Mouse (Mus musculus): ENCODE measurements around the gene Lhpp.

The Lhpp gene

GRCm38 (mm10) chr7:132610468-132611318 lies at the start of gene Lhpp:
TSS of gene Lhpp (plus strand) at chr7:132610638.
- DNase-seq (ENCODE audit: low spot score in 2 of 2), result peak; percentile 47 to 69

DNA sequence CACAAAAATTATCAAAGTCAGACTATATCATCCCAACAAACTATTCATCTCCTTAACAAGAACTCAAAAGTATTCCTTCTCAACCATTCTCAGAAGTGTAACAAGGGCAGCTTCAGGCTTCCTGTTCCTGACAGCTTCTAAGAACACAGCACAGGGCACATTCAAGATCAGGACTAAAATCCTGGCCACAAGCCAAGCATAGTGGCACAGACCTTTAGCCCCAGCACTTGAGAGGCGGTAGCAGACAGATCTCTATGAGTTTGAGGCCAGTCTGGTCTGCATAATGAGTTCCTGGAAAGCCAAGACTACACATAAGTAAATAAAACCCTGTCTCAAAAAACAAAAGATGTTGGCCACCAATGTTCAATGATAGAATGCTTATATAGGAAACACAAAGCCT lies 44.6 kb upstream of the Lhpp start:
- DNase-seq (ENCODE audit: low spot score in 2 of 2), result no peak

- DNase-seq (ENCODE audit: low spot score in 2 of 2), result peak; percentile 30 to 43
Measured at GRCm38 (mm10) chr7:132568817-132569216, 41.6 kb upstream of the Lhpp start.

DNA sequence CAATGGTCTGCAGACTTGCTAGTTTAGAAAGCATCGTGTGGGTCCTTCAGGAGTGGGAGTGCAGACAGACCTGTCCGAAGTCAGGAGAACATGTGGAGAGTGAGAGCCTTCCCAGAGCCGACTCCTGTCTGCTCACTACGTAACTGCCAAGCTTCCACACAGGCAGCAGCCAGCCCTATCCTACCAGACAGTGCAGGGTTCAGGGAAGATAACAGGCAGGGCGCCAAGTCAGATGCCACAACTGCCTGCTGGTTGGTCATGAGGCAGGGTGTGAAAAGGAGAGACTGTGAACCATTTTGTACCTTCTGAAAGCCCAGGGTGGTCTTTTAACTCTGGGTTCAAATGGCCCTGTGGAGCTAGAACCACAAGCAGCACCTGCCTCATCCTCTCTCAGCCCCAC lies 40.4 kb upstream of the Lhpp start:
- no peak for DNase-seq (ENCODE audit: low spot score in 2 of 2)

- no peak for DNase-seq (ENCODE audit: low spot score in 2 of 2)
Measured at GRCm38 (mm10) chr7:132571481-132571880, 39.0 kb upstream of the Lhpp start.

- no peak for DNase-seq (ENCODE audit: low spot score in 2 of 2)
Measured at GRCm38 (mm10) chr7:132572738-132573137, 37.7 kb upstream of the Lhpp start.

DNA sequence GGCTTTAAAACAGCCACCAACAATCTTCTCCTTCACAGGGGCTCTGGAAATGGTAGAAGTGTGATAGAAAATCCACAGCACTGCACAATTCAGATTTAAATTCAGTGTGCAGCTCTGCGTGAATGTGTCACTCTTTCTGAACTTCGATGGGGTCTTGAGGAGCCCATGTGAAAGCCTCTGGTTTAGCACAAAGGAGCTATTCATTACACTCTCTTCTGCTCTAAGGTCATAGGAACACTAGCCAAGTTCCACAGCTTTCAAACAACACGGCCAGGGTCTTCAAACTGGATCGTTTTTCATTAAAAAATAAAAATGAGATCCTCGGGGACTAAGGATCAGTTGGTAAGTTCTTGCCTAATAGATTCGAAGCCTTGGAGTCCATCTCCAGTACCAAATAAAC lies 37.2 kb upstream of the Lhpp start:
- DNase-seq (ENCODE audit: low spot score in 2 of 2), result no peak

GRCm38 (mm10) chr7:132574646-132575045 lies 35.8 kb upstream of the Lhpp start:
- no peak for DNase-seq (ENCODE audit: low spot score in 2 of 2)

GRCm38 (mm10) chr7:132575623-132576022 lies 34.8 kb upstream of the Lhpp start:
- peak; percentile 62 to 75 for DNase-seq (ENCODE audit: low spot score in 2 of 2)

DNA sequence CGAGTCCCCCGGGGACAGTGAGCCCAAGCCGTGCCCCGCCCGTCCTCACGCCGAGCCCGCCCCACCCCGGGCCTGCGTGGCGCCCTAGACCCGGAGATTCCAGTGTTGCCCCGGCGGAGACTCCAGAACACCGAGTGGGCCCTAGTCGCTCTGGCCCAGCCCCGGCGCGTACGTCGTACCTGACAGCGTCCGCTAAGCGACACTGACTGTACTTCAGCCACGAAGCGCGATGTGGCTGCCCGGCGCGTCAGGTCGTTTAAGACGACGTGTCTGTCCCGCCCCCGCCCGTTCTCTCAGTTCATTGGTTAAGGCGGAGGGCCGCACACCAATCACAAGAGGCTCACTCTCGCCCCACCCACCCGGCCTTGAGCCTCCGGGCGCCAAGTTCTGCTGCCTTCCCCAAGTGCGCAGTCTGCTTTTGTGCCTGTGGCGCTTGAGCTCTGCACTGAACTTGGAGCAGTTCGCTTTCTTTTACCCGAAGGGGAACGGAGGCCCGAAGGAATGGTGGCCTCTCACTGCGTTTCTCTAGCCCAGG lies 34.3 kb upstream of the Lhpp start, which contains the start of gene Oat:
Gene Oat (minus strand): TSS at position 283 of the 535 bp plus-strand sequence.
- peak; percentile 90 to 91 for DNase-seq (ENCODE audit: low spot score in 2 of 2)

DNA sequence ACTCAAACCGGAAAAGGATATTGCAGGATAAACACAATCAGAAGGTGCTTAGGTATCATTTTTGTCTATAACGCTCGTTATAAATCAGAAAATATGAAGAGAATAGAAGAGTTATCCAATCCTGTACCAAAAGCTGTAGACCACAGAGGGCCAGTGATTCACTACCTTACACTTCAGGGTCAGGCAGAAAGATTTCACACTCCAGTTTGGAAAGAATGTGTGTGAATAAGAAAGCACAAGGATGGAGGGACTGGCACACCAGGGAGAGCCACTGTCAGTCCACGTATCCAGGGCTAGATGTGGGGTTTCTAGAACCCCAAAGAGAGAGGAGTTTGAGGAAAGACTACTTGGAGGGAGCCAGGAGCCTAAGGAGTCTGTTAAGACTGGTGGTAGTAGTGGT lies 33.5 kb upstream of the Lhpp start:
- no peak for DNase-seq (ENCODE audit: low spot score in 2 of 2)

GRCm38 (mm10) chr7:132580511-132580910 lies 29.9 kb upstream of the Lhpp start:
- DNase-seq (ENCODE audit: low spot score in 2 of 2), result no peak

GRCm38 (mm10) chr7:132581441-132581840 lies 29.0 kb upstream of the Lhpp start:
- DNase-seq (ENCODE audit: low spot score in 2 of 2), result no peak

DNA sequence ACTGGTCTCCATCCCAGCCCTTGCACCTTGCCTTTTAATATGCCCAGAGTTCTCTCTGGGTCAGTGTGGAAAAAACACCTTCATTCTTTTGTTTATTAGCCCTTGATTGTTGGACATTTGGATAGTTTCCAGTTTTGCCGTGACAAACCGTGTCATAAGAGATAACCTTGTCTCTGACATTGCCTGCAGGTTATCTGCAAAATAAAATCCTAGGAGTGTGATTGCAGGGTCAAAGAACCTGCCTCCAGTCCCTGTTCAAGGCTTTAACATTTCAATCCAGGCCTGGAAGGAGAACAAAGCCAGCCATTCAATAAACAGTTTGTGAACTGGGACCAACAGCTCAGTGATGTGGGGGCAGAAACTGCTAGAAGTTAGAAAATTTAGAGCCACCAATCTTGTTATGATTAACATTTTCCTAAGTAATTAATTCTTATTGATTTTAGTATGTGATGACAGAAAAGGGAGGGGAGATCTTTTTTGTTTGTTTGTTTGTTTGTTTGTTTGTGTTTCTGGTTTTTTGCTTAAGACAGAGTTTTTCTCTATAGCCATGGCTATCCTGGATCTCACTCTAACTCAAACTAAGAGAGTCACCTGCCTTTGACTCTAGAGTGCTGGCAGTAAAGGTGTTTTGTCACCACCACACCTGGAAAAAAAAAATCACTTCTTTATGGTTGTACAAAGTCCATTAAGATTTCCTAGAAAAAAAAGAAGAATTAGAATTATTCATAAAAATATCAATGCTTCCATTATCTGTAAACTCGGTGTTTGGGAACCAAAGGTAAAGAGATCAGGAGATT lies 24.5 kb upstream of the Lhpp start:
- DNase-seq (ENCODE audit: low spot score in 2 of 2), result no peak

- DNase-seq (ENCODE audit: low spot score in 2 of 2), result no peak
Measured at GRCm38 (mm10) chr7:132587167-132587566, 23.3 kb upstream of the Lhpp start.

- no peak for DNase-seq (ENCODE audit: low spot score in 2 of 2)
Measured at GRCm38 (mm10) chr7:132589610-132590009, 20.8 kb upstream of the Lhpp start.

DNA sequence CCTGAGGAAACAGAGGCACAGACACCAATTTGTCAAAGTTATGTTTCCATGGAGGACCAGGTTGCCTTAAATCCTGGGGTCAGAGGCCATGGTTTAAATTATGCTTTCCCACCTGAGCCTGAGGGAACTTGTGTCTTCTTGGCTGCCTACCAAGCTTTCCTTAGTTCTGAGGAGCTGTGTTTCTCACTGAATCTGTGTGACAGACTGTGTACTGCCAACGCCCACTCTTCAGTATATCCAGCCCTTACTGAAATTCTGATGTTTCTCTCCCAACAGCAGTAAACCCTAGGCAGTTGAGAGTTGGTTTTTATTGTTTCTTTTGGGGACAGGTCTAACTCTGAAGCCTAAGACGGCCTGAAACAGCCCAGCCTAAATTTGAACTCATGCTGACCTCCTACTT lies 16.7 kb upstream of the Lhpp start:
- DNase-seq (ENCODE audit: low spot score in 2 of 2), result no peak

GRCm38 (mm10) chr7:132594325-132594724 lies 16.1 kb upstream of the Lhpp start:
- DNase-seq (ENCODE audit: low spot score in 2 of 2), result no peak

- no peak for DNase-seq (ENCODE audit: low spot score in 2 of 2)
Measured at GRCm38 (mm10) chr7:132595787-132596186, 14.7 kb upstream of the Lhpp start.

- DNase-seq (ENCODE audit: low spot score in 2 of 2), result no peak
Measured at GRCm38 (mm10) chr7:132596557-132597250, 13.7 kb upstream of the Lhpp start.

DNA sequence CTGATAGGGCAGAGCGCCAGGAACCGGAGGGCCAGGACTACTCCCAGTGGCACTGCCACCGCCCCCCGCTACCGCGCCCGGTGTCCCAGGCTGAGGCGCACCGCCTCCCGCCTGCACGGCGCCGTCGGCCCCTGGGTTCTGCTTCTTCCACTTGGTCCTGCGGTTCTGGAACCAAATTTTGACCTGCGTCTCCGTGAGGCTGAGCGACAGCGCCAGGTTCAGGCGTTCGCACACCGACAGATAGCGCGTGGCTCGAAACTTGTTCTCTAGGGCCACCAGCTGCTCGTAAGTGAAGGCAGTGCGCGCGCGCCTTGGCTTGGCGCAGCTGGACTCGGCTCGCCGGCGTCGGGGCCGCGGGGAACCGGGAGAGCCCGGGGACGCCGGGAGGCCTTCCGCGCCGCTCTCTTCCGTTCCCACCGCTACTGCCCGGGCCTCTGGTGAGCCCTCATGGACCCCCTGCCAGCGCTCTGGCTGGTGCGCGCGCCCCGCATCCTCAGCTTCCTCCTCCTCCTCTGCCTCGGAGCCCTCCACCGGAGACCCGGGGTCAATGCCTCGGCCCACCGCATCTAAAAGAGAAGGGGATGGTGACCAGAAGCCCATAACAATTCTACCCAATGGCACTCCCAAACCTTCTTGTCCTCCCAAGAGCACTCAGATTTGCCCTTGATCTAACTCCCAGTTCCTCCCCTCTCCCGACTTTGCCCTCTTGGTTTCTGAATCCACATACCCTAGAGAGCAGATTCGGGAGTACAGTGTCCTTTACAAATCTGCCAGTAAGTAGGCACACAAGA lies 13.0 kb upstream of the Lhpp start:
- DNase-seq (ENCODE audit: low spot score in 2 of 2), result no peak
